In the genomic region with DNA sequence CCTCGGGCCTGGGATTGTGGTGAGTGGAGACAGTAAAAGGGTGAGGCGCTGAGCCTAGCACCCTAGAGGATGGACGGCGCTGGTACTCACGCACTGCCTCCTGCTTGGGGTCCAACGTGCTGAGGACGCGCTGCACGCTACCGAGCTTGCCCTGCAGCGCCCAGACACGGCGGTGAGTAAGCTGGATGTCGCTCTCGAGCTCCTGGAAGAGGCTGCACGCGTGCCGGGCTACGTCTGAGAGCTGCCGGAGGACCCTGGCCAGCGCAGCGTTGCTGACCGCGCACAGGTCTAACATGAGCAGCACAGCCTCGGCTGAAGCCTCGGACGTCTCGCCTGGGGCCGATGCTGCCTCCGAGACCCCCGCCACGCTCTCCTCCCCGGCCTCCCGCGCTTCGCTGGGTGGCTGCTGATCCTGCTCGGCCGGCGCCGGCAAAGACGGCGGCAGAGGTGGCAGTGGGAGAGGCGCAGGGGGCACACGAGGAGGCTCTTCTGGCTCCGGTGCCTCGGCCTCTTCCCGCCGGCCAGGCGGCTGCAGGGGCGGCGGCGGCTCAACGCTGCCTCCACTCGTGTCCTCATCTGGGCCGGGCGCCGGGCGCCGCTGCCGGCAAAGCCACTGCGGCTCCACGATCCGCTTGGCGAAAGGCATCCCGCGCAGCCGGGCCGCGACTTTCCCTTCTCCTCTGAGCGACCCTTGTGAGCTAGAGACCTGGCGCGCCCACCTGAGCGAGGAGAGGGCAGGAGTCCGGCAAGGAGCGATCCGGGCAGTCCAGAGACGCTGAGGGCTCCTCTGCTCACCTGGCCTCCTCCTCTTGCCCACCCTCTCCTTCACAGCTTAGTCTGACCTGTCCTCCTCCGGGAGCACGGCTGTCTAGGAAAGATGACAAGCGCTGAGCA, we compare ENCODE assay signal across 8 mouse cellular contexts. TPM values are rescaled to one million over a fixed set of nuclear protein-coding genes. Genes with fewer than 3 reads are reported as not detected.
DNase-seq lines count a peak whose midpoint lies in the region; ATAC-seq and TF ChIP-seq lines count a peak whose summit lies in the region.

No protein-coding gene starts in this region.

- peak overlapping the region; percentile 58 for H3K4me2 ChIP-seq in embryonic facial prominence, embryonic 12.5 days (replicated peaks)

- DNase-seq in adrenal gland, postnatal 10 days: peak; percentile 30
- DNase-seq in heart, postnatal 14 days: peak; percentile 16 to 27
- peak; percentile 7 to 13 for DNase-seq in left cerebral cortex, postnatal 14 days (ENCODE audit: low spot score in 2 of 2)
- DNase-seq in right cerebral cortex, postnatal 25 days: peak; percentile 30
- no peak for DNase-seq in spleen, adult 18-20 months

- H3K27me3 ChIP-seq in E14TG2a.4 (ENCODE audit: insufficient read depth, low read length): peaks cover 35% of the 10 kb centered on the region
- peaks cover 39% of the 10 kb centered on the region for H3K27me3 ChIP-seq in embryonic facial prominence, embryonic 12.5 days

- 0 out of 2 replicates have a peak overlapping the region, but pooled peaks have one; percentile 46 for H3K27ac ChIP-seq in embryonic facial prominence, embryonic 12.5 days

- WGBS in embryonic facial prominence, embryonic 12.5 days: 21% methylated on average over 77 of the region's 80 CpGs

- H3K36me3 ChIP-seq in E14TG2a.4 (ENCODE audit: insufficient read depth, low read length): no peaks in the 10 kb centered on the region
- H3K36me3 ChIP-seq in embryonic facial prominence, embryonic 12.5 days: no peaks in the 10 kb centered on the region

- H3K9me3 ChIP-seq in E14TG2a.4 (ENCODE audit: low read length): no peaks in the 10 kb centered on the region
- H3K9me3 ChIP-seq in embryonic facial prominence, embryonic 12.5 days: no peaks in the 10 kb centered on the region

- peak overlapping the region; percentile 76 for H3K4me3 ChIP-seq in E14TG2a.4 (replicated peaks; ENCODE audit: low read length)
- H3K4me3 ChIP-seq in embryonic facial prominence, embryonic 12.5 days: peak overlapping the region; percentile 58

- H3K9ac ChIP-seq in embryonic facial prominence, embryonic 12.5 days: peak overlapping the region; percentile 68

- no peaks in the 10 kb centered on the region; the same call in 1 of the 2 replicates for H3K4me1 ChIP-seq in E14TG2a.4 (replicated peaks; ENCODE audit: low read depth, low read length)
- H3K4me1 ChIP-seq in embryonic facial prominence, embryonic 12.5 days: peaks cover 4% of the 10 kb centered on the region; the same call in 1 of the 2 replicates

- intact Hi-C loops in heart, postnatal 14 days (cut with DNase I): loop anchor here (2.0 to 10.0 kb wide), 3 partner anchors 132 to 284 kb away; no protein-coding TSS in a partner anchor
- intact Hi-C loops in left cerebral cortex, postnatal 14 days (cut with DNase I): no loop called here

- ATAC-seq in embryonic facial prominence, embryonic 12.5 days (ENCODE audit: insufficient number of reproducible peaks, insufficient read depth, low FRiP score, low TSS enrichment): no peak
- peak; percentile 72 for ATAC-seq in megakaryocyte-erythroid progenitor cell, adult 5-6 weeks (replicated peaks; ENCODE audit: low FRiP score, low TSS enrichment, poor library complexity, severe bottlenecking)

- no peak for TF ChIP-seq CTCF in E14TG2a.4 (conservative IDR thresholded peaks at IDR 0.05; ENCODE audit: low read length)

RNA-seq across cellular contexts. Expression of a gene that starts 0.5 kb away (rescaled TPM):
- 1 to 10 TPM; 1.6 to 1.8 TPM for total RNA-seq in adrenal gland, postnatal 10 days (2021)
- polyA plus RNA-seq in embryonic facial prominence, embryonic 12.5 days (2016; fragmentation: Nextera tagmentation; extraction: Ambion mirVana): 3.4 and 3.7 TPM in 2 replicates
- under 1 TPM; 0.74 to 1.00 TPM for total RNA-seq in heart, postnatal 14 days (2021)
- 1 to 10 TPM; 4.4 to 5.0 TPM for total RNA-seq in left cerebral cortex, postnatal 14 days (2021)
- total RNA-seq in megakaryocyte-erythroid progenitor cell, adult 5-6 weeks (2014; fragmentation: Nextera tagmentation): 0.25 TPM in 1 of 2 replicates, not detected in the other
- total RNA-seq in megakaryocyte-erythroid progenitor cell, adult 5-6 weeks (2017): not detected in 2 replicates

Comparison
In these comparisons a context has a peak if more than half of its experiments do, and no peak if none do; other contexts are left out.
1. DNase-seq: peak in adrenal gland, postnatal 10 days (single experiment), heart, postnatal 14 days (2 of 2), left cerebral cortex, postnatal 14 days (2 of 2) and right cerebral cortex, postnatal 25 days (single experiment); none in spleen, adult 18-20 months (0 of 2).